Mouse (Mus musculus): ENCODE measurements around the gene Arhgap19.

Arhgap19 gene

GRCm38 (mm10) chr19:41796789-41797327 lies 5.0 kb downstream of the Arhgap19 start:
- no peak for DNase-seq

- no peak for DNase-seq
These were observed 5.6 kb downstream of the Arhgap19 start for GRCm38 (mm10) chr19:41796148-41796760.

GRCm38 (mm10) chr19:41794901-41795300 lies 6.9 kb downstream of the Arhgap19 start:
- DNase-seq: no peak

GRCm38 (mm10) chr19:41794017-41794416 lies 7.8 kb downstream of the Arhgap19 start:
- no peak for DNase-seq

- no peak for DNase-seq
These were observed 8.8 kb downstream of the Arhgap19 start for GRCm38 (mm10) chr19:41792934-41793486.

GRCm38 (mm10) chr19:41791384-41791783 lies 10.5 kb downstream of the Arhgap19 start:
- no peak for DNase-seq

- DNase-seq: no peak
These were observed 12.5 kb downstream of the Arhgap19 start for GRCm38 (mm10) chr19:41789110-41789961.

GRCm38 (mm10) chr19:41786896-41787295 lies 15.0 kb downstream of the Arhgap19 start:
- DNase-seq: no peak

GRCm38 (mm10) chr19:41777514-41777913 lies 24.3 kb downstream of the Arhgap19 start:
- DNase-seq: no peak

- DNase-seq: peak; percentile 52 to 69
These were observed 33.1 kb downstream of the Arhgap19 start for GRCm38 (mm10) chr19:41768711-41769110.

- no peak for DNase-seq
These were observed 35.2 kb downstream of the Arhgap19 start for GRCm38 (mm10) chr19:41766628-41767027.

- DNase-seq: peak; percentile 58 to 67
These were observed 37.8 kb downstream of the Arhgap19 start for GRCm38 (mm10) chr19:41763870-41764660.

- DNase-seq: no peak
These were observed 40.3 kb downstream of the Arhgap19 start for GRCm38 (mm10) chr19:41761529-41761928.

- DNase-seq: no peak
These were observed 42.1 kb downstream of the Arhgap19 start for GRCm38 (mm10) chr19:41759765-41760164.

- DNase-seq: no peak
These were observed 42.6 kb downstream of the Arhgap19 start for GRCm38 (mm10) chr19:41759270-41759669.

GRCm38 (mm10) chr19:41754760-41755159 lies 47.1 kb downstream of the Arhgap19 start:
- no peak for DNase-seq

- DNase-seq: no peak
These were observed 49.9 kb downstream of the Arhgap19 start for GRCm38 (mm10) chr19:41751906-41752305.

GRCm38 (mm10) chr19:41747436-41747835 lies 54.4 kb downstream of the Arhgap19 start:
- DNase-seq: no peak

- DNase-seq: no peak
These were observed 55.8 kb downstream of the Arhgap19 start for GRCm38 (mm10) chr19:41745941-41746557.

GRCm38 (mm10) chr19:41743396-41743795 lies 58.5 kb downstream of the Arhgap19 start, which contains the start of gene Slit1:
Gene Slit1, minus strand, starts transcription at chr19:41743665.
- DNase-seq: no peak

- no peak for DNase-seq
These were observed 63.0 kb downstream of the Arhgap19 start for GRCm38 (mm10) chr19:41738896-41739295.

GRCm38 (mm10) chr19:41738429-41738805 lies 63.4 kb downstream of the Arhgap19 start:
- no peak for DNase-seq

Data from thymus, adult 18-20 months (tissue).